Mouse (Mus musculus) hindbrain, embryonic 15.5 days (tissue): ENCODE measurements around the gene Mical3. TPM values are rescaled to one million over a fixed set of nuclear protein-coding genes. Genes with fewer than 3 reads are reported as not detected.

Source experiments
- ATAC-seq: fragments of 200-750 bp; cut with Nextera tagmentation; 2 replicates; pipeline ENCODE4 v1.8.0; 2017; ENCODE audit warnings: low read depth, moderate number of reproducible peaks, moderate TSS enrichment; ENCODE audit not compliant: low FRiP score
- H3K27ac ChIP-seq: fragments of 300-500 bp; sonication (generic); replicated peaks from 2 replicates; pipeline ENCODE4 v1.5.1; 2015; ENCODE audit warnings: mild to moderate bottlenecking, inconsistent platforms
- H3K27me3 ChIP-seq: fragments of 300-500 bp; sonication (generic); 2 replicates; pipeline ENCODE4 v1.6.1; 2015; ENCODE audit warnings: control low read depth, inconsistent platforms
- H3K36me3 ChIP-seq: fragments of 300-500 bp; sonication (generic); 2 replicates; pipeline ENCODE4 v1.6.1; 2015; ENCODE audit warnings: control low read depth, inconsistent platforms
- H3K4me1 ChIP-seq: fragments of 300-500 bp; sonication (generic); replicated peaks from 2 replicates; pipeline ENCODE4 v1.6.1; 2015; ENCODE audit warnings: control low read depth, inconsistent platforms
- H3K4me2 ChIP-seq: fragments of 300-500 bp; sonication (generic); 2 replicates; pipeline ENCODE4 v1.6.1; 2015; ENCODE audit warnings: moderate library complexity, mild to moderate bottlenecking, inconsistent platforms
- H3K4me3 ChIP-seq: fragments of 300-500 bp; sonication (generic); 2 replicates; pipeline ENCODE4 v1.5.1; 2015; ENCODE audit warnings: mild to moderate bottlenecking, inconsistent platforms
- H3K9ac ChIP-seq: fragments of 300-500 bp; sonication (generic); 2 replicates; pipeline ENCODE4 v1.6.1; 2015; ENCODE audit warnings: inconsistent platforms
- H3K9me3 ChIP-seq: fragments of 300-500 bp; sonication (generic); 2 replicates; pipeline ENCODE4 v1.6.1; 2016; ENCODE audit warnings: control low read depth, inconsistent platforms
- WGBS: fragments of 180-500 bp; shearing (Covaris S2); methylation state at CpG from one replicate; pipeline ENCODE4 v1.1.7; 2015; 5-methylcytosine and 5-hydroxymethylcytosine counted together
- polyA plus RNA-seq: library from polyadenylated mRNA; unstranded; fragments of >200 nt; fragmentation: Nextera tagmentation; extraction: Ambion mirVana; gene quantifications from 2 replicates; pipeline ENCODE4 v1.2.1, GENCODE M21; 2015

The Mical3 gene
- polyA plus RNA-seq, 1 experiment from 2014 or later, result 34.4 TPM

GRCm38 (mm10) chr6:121127726-121128125 is 3.1 kb downstream of the Mical3 start:
- peak overlapping the region; percentile 67 for H3K4me2 ChIP-seq
- peaks cover 35% of the 10 kb centered on the region for H3K4me1 ChIP-seq
- ATAC-seq, result no peak
- 67% methylated on average over 3 of the region's 3 CpGs for WGBS
- no peak overlapping the region for H3K4me3 ChIP-seq
- no peak overlapping the region for H3K9ac ChIP-seq
- H3K9me3 ChIP-seq, result no peaks in the 10 kb centered on the region
- no peaks in the 10 kb centered on the region for H3K27me3 ChIP-seq
- H3K36me3 ChIP-seq, result no peaks in the 10 kb centered on the region
- H3K27ac ChIP-seq, result no peak overlapping the region

- Histone ChIP-seq H3K4me3 (no peak overlapping the region), H3K9me3 (no peaks in the 10 kb centered on the region), H3K9ac (no peak overlapping the region), H3K36me3 (no peaks in the 10 kb centered on the region), H3K27ac (no peak overlapping the region), H3K27me3 (no peaks in the 10 kb centered on the region), H3K4me1 (peaks cover 33% of the 10 kb centered on the region), H3K4me2 (no peak overlapping the region)
- no peak for ATAC-seq
- WGBS, result 90% methylated on average over 5 of the region's 5 CpGs
Measured at GRCm38 (mm10) chr6:121126202-121126601, 4.6 kb downstream of the Mical3 start.

GRCm38 (mm10) chr6:121122739-121123241 is 8.0 kb downstream of the Mical3 start:
- WGBS, result 75% methylated on average over 5 of the region's 5 CpGs
- no peak for ATAC-seq
- Histone ChIP-seq H3K9me3 (no peaks in the 10 kb centered on the region), H3K36me3 (no peaks in the 10 kb centered on the region), H3K9ac (no peak overlapping the region; the same call in 1 of the 2 replicates), H3K4me2 (no peak overlapping the region), H3K27ac (no peak overlapping the region), H3K27me3 (no peaks in the 10 kb centered on the region), H3K4me3 (no peak overlapping the region), H3K4me1 (peaks cover 8% of the 10 kb centered on the region)

GRCm38 (mm10) chr6:121120776-121121175 is 10.0 kb downstream of the Mical3 start:
- no peak for ATAC-seq

GRCm38 (mm10) chr6:121117971-121118755 is 12.6 kb downstream of the Mical3 start:
- no peak overlapping the region for H3K4me3 ChIP-seq
- no peak overlapping the region for H3K4me2 ChIP-seq
- no peaks in the 10 kb centered on the region for H3K4me1 ChIP-seq
- no peaks in the 10 kb centered on the region for H3K27me3 ChIP-seq
- peaks cover 5% of the 10 kb centered on the region; the same call in 1 of the 2 replicates for H3K36me3 ChIP-seq
- no peaks in the 10 kb centered on the region for H3K9me3 ChIP-seq
- WGBS, result 84% methylated on average over 15 of the region's 15 CpGs
- no peak for ATAC-seq
- no peak overlapping the region for H3K9ac ChIP-seq
- no peak overlapping the region for H3K27ac ChIP-seq

More at GRCm38 (mm10) chr6:121120776-121121175, 10.0 kb downstream of the Mical3 start:
- Histone ChIP-seq H3K4me1 (0 out of 2 replicates have a peak, but pooled peaks cover 4% of the 10 kb centered on the region), H3K9ac (no peak overlapping the region), H3K27me3 (no peaks in the 10 kb centered on the region), H3K9me3 (no peaks in the 10 kb centered on the region), H3K36me3 (peaks cover 5% of the 10 kb centered on the region; the same call in 1 of the 2 replicates), H3K4me2 (no peak overlapping the region), H3K27ac (no peak overlapping the region), H3K4me3 (no peak overlapping the region)
- 44% methylated on average over 7 of the region's 7 CpGs for WGBS

GRCm38 (mm10) chr6:121117142-121117541 is 13.7 kb downstream of the Mical3 start:
- ATAC-seq, result no peak
- H3K4me3 ChIP-seq, result no peak overlapping the region
- WGBS, result 74% methylated on average over 4 of the region's 4 CpGs
- H3K4me1 ChIP-seq, result no peaks in the 10 kb centered on the region
- no peaks in the 10 kb centered on the region for H3K27me3 ChIP-seq
- H3K4me2 ChIP-seq, result no peak overlapping the region
- H3K36me3 ChIP-seq, result peaks cover 5% of the 10 kb centered on the region; the same call in 1 of the 2 replicates
- H3K27ac ChIP-seq, result no peak overlapping the region
- no peak overlapping the region for H3K9ac ChIP-seq
- no peaks in the 10 kb centered on the region for H3K9me3 ChIP-seq

- WGBS, result 71% methylated on average over 10 of the region's 10 CpGs
- peaks cover 1% of the 10 kb centered on the region; the same call in 1 of the 2 replicates for H3K4me1 ChIP-seq
- no peak overlapping the region for H3K9ac ChIP-seq
- no peaks in the 10 kb centered on the region for H3K27me3 ChIP-seq
- H3K36me3 ChIP-seq, result peaks cover 5% of the 10 kb centered on the region; the same call in 1 of the 2 replicates
- ATAC-seq, result no peak
- H3K4me2 ChIP-seq, result no peak overlapping the region
- no peaks in the 10 kb centered on the region for H3K9me3 ChIP-seq
- no peak overlapping the region for H3K27ac ChIP-seq
- no peak overlapping the region for H3K4me3 ChIP-seq
Measured at GRCm38 (mm10) chr6:121116434-121116833, 14.4 kb downstream of the Mical3 start.

- no peak overlapping the region for H3K9ac ChIP-seq
- no peaks in the 10 kb centered on the region for H3K36me3 ChIP-seq
- H3K4me3 ChIP-seq, result no peak overlapping the region
- no peak for ATAC-seq
- H3K4me1 ChIP-seq, result peaks cover 37% of the 10 kb centered on the region
- no peaks in the 10 kb centered on the region for H3K9me3 ChIP-seq
- H3K27me3 ChIP-seq, result no peaks in the 10 kb centered on the region
- H3K4me2 ChIP-seq, result no peak overlapping the region
- no peak overlapping the region for H3K27ac ChIP-seq
- 60% methylated on average over 10 of the region's 10 CpGs for WGBS
Measured at GRCm38 (mm10) chr6:121111448-121112055, 19.2 kb downstream of the Mical3 start.

- Histone ChIP-seq H3K9ac (peak overlapping the region; percentile 80), H3K36me3 (no peaks in the 10 kb centered on the region), H3K4me2 (peak overlapping the region; percentile 80), H3K27me3 (no peaks in the 10 kb centered on the region), H3K4me1 (peaks cover 47% of the 10 kb centered on the region), H3K4me3 (peak overlapping the region; percentile 90), H3K27ac (peak overlapping the region; percentile 95), H3K9me3 (no peaks in the 10 kb centered on the region)
- under 1% methylated on average over 41 of the region's 42 CpGs for WGBS
- ATAC-seq, result peak; percentile 97
Measured at GRCm38 (mm10) chr6:121109998-121110603, 20.7 kb downstream of the Mical3 start.

- H3K36me3 ChIP-seq, result no peaks in the 10 kb centered on the region
- H3K27ac ChIP-seq, result peak overlapping the region; percentile 95
- H3K4me1 ChIP-seq, result peaks cover 50% of the 10 kb centered on the region
- H3K9me3 ChIP-seq, result no peaks in the 10 kb centered on the region
- under 1% methylated on average over 52 of the region's 52 CpGs for WGBS
- H3K4me3 ChIP-seq, result peak overlapping the region; percentile 90
- peak overlapping the region; percentile 80 for H3K4me2 ChIP-seq
- peak overlapping the region; percentile 80 for H3K9ac ChIP-seq
- no peaks in the 10 kb centered on the region for H3K27me3 ChIP-seq
- ATAC-seq, result peak; percentile 39
Measured at GRCm38 (mm10) chr6:121109181-121109981, 21.4 kb downstream of the Mical3 start.

GRCm38 (mm10) chr6:121108075-121108474 is 22.7 kb downstream of the Mical3 start:
- Histone ChIP-seq H3K9ac (no peak overlapping the region), H3K4me3 (peak overlapping the region; percentile 90; the same call in 1 of the 2 replicates), H3K9me3 (no peaks in the 10 kb centered on the region), H3K36me3 (no peaks in the 10 kb centered on the region), H3K27me3 (no peaks in the 10 kb centered on the region), H3K4me2 (peak overlapping the region; percentile 80), H3K27ac (no peak overlapping the region), H3K4me1 (peaks cover 50% of the 10 kb centered on the region)
- ATAC-seq, result no peak
- 70% methylated on average over 1 of the region's 1 CpGs for WGBS
